Mouse (Mus musculus) C2C12 (cell line): ENCODE measurements around the gene Stk38.

Experiments
- CEBPB ChIP-seq: IDR thresholded peaks from one replicate; pipeline ENCODE4 v1.6.1; 2011; ENCODE audit warnings: low read depth, mild to moderate bottlenecking, control low read depth, moderate library complexity
- CTCF ChIP-seq: IDR thresholded peaks from one replicate; pipeline ENCODE4 v1.5.1; 2011; ENCODE audit not compliant: control insufficient read depth, insufficient read depth, insufficient read length
- FOSL1 ChIP-seq: IDR thresholded peaks from one replicate; pipeline ENCODE4 v1.8.0; 2011; ENCODE audit warnings: mild to moderate bottlenecking, low read length; ENCODE audit not compliant: poor library complexity, insufficient read depth, severe bottlenecking
- MAX ChIP-seq: IDR thresholded peaks from one replicate; pipeline ENCODE4 v1.6.1; 2011; ENCODE audit warnings: mild to moderate bottlenecking, control low read depth
- MYOD1 ChIP-seq: IDR thresholded peaks from one replicate; pipeline ENCODE4 v1.6.1; 2011; ENCODE audit warnings: low read depth; ENCODE audit not compliant: control insufficient read depth, insufficient read length
- MYOG ChIP-seq: IDR thresholded peaks from one replicate; pipeline ENCODE4 v1.6.1; 2011; ENCODE audit not compliant: control insufficient read depth, insufficient read length; ENCODE audit errors: extremely low read depth
- USF1 ChIP-seq: IDR thresholded peaks from one replicate; pipeline ENCODE4 v1.6.1; 2011; ENCODE audit warnings: low read depth, mild to moderate bottlenecking, control low read depth, moderate library complexity

DNA sequence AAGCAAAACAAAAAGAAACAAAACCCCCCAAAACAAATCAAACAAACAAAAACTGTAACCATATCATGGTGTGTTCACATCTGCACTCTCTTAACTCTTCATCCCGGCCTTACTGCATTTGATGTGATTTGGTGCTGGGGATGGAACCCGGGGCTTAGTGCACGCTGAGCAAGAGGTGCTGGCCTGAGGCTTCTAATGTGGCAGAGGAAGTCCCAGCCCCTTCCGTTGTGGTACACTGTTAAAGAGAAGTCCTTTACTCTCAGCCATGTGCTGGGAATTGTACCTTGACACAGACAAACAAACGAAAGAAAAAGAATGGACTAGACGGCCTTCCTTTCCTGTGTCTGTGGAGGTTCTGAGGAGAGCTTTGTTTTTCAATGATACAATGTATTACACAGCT, 85.7 kb downstream of the Stk38 start:
- TF ChIP-seq CTCF, result no peak
- TF ChIP-seq USF1, result no peak
- TF ChIP-seq MYOD1, result no peak
- TF ChIP-seq MAX, result no peak
- TF ChIP-seq MYOG, result no peak
- no peak for TF ChIP-seq CEBPB
- no peak for TF ChIP-seq FOSL1
